Mouse (Mus musculus) CD4-positive, CD25-positive, alpha-beta regulatory T cell, adult 2 months (primary cell): ENCODE data around the gene Mup4.
A peak's percentile ranks its signal among the peaks of the same experiment; 100 is the strongest.
"Not testable (repeated sequence)": the region's sequence is repeated elsewhere in the genome, so short reads cannot be mapped to it uniquely, and the experiment has no call there.

Experiments
- DNase-seq: peaks from one replicate; pipeline ENCODE4 v3.0.0-alpha.2; 2012; ENCODE audit warnings: low read depth, low spot score

Gene Mup4

GRCm38 (mm10) chr4:59960610-59961009, at the start of gene Mup4:
Mup4 (minus strand) TSS chr4:59960710.
- no peak for DNase-seq

DNA sequence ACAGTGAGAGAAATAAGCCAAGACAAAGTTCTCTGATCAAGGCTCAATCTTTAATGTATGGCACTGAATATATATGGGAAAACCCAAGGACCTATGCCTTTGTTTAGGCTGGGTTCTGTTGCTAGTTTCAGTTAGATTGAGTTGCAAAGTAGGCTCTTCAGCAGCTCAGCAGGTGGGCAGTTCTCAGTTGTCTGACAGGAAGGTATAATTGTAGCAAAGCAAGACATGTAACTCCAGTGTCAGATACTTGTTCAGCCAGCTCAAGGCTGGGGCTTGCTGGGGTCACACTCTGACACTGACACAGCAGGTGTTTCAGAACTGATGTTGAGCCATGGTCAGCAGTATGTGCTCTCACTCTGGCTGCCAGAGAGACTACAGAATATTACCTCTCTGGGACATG, 37.4 kb upstream of the Mup4 start:
- DNase-seq: not testable (repeated sequence)

DNA sequence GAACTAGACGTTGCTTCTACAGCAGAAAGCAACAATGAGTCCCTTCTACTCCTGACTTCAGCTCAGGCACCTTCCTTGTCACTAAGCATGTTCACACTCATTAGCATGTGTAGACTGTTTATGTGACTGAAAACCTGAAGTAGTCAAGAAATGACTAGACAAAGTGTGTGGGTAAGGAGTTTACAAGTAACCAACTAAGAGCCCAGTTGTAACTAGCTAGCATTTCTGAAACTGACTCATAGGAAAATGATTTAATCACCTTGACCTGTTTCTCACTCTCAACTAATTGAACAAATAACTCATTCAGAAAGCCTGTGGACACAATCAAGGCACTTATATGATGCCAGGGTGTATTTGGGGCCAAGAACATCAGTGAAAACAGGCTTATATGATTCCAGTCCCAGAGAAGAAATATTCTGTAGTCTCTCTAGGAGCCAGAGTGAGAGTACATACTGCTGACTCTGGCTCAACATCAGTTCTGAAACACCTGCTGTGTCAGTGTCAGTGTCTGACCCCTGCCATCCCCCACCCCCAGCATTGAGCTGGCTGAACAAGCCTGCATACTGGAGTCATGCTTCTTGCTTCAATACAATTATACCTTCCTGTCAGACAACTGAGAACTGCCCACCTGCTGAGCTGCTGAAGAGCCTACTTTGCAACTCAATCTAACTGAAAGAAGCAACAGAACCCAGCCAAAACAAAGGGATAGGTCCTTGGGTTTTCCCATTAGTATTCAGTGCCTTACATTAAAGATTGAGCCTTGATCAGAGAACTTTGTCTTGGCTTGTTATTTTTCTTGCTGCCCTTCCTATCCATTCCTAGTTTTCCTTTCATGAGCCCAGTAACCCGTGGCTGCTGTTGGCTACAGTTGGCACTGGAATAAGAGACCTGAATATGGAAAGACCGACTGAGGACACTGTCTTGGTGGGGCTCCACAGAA, 3.2 kb upstream of the Mup4 start, which contains the start of gene Mup6:
TSS of gene Mup6 (plus strand) at position 890 of the 940 bp plus-strand sequence.
- no peak for DNase-seq

DNA sequence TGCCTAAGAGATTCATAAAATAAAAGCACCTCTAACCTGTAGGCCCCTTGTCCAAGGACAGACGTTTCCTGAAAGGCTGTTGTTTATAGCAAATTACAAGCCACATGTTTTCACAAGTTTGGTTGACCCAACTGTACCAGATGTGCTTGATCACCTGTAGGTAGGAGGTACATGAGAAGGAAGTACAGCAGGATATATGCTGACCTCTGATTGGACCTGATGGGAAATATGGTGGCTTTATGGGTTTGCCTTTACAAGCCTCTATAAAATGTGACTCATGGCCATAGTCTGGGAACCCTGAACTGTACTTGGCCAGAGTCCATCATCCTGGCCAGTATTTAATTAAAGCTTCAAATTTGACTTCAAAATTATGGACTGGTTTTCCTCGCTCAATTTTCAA, 23.0 kb downstream of the Mup4 start:
- no peak for DNase-seq

GRCm38 (mm10) chr4:59932505-59933281, 27.8 kb downstream of the Mup4 start:
- peak; percentile 30 for DNase-seq

GRCm38 (mm10) chr4:59928347-59928746, 32.2 kb downstream of the Mup4 start:
- DNase-seq: peak; percentile 82

DNA sequence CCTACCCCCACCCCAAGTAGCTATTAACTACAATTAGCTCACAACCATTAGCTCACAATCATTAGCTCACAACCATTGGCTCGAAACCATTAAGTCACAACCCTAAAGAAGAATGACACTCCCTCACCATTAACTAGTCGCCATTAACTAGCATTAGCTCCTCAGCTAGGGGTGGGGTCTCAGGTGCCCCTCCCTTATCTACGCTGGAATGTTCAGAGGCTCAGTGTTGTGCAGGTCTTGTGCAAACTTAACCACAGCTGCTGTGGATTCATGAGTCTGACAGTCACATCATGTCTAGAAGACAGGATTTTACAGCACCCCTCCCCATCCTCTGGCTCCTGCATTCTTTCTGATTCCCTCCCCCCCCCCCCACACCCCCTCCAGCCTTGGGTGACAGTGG, 32.8 kb downstream of the Mup4 start:
- DNase-seq: no peak

DNA sequence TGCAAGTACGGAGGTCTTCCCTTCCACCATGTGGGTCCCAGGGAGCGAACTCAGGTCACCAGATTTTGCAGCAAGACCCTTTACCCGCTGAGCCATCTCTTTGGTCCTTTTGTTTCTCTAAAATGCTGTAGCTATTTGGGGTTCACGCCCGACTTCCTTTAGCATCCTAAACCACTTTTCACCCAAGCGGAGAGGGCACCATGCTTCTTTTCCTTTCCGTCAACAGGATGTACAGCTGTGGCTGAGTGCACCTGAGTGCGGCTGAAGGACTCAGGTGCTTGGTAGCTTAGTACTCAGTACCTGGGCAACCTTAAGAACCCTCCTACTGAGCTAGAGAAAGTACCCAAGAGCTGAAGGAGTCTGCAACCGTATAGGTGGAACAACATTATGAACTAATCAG, 35.4 kb downstream of the Mup4 start:
- DNase-seq: no peak

DNA sequence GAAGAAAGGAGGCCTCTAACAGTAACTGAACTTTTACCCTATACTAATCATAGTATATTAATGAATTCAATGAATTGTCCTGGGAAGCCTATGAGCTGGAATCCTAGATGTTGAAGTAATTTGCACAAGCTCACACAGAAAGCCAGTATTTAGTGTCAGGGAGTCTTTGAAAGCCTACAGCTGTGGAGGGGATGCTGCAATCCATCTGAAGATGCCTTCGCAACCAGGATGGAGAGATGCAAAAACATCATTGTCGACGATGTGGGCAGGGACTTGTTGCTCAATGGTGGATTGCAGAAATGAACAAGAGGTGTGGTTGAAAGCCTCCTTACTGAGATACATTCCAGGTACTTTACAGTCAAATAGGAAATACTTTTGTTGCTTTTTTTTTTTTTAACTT, 42.5 kb downstream of the Mup4 start:
- no peak for DNase-seq

DNA sequence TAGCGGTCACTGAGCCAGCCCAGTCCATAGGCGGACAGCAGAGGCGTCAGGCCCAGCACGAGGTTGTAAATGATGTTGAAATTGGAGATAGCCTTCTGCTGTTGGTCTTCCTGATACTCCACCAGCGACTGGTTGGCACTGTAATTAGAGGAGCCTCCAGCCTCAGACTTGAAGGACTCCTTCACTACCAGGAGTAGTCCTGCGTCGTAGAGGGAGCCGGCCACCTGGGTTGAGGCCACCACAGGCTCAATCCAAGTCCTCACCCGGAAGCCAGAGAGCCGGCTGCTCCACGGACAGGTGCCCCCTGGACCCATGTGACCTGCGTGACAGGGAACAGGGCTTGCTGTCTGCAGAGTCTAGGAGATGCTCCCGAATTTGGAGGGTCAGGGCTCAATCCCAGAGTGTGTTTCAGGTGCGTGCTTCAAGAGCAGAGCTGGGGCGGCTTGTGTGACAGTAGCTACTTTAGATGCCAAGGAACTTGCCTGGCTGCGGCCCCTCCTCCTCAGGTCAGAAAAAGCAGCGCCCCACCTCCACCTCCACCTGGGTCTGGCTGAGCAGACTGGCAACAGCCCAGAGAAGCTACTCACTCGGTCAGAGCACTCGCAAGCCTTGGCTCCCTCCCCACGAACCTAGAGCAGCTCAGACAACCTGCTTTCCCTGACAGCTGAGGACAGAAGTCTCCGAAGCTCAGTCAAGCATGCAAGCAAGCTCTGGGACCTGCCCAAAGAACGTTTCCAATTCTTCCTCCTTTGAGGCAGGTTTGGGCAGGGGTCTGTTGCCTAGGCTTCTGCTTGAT, 45.7 kb downstream of the Mup4 start, which contains the start of gene Slc46a2:
TSS of gene Slc46a2 (minus strand) at position 449 of the 796 bp plus-strand sequence.
- no peak for DNase-seq

- no peak for DNase-seq
These were observed 51.7 kb downstream of the Mup4 start for GRCm38 (mm10) chr4:59908785-59909184.

DNA sequence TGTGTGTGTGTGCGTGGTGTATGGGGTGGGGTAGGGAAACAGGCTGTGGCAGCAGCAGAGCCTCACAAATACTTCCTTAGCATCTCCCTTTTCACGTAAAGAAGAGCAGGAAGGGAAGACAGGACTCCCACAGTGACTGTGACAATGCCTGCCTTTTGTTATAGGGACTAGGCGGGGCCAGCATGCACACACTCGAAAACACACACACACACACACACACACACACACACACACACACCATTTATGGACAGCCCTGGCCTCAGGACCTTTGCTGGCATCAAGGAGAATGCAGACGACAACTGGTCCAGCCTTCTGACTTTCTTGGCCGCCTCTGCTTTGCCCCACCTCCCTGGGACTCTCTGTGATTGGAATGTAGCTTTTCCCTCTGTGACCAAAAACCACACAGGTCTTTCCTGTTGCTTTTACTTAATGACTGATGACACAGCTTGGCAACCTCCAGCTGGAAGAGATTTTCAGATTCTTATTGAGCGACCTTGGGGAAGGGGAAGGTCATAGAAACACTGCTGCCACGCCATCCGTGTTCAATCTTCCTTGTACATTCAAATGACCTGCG, 52.8 kb downstream of the Mup4 start:
- DNase-seq: no peak

GRCm38 (mm10) chr4:59907092-59907491, 53.4 kb downstream of the Mup4 start:
- no peak for DNase-seq
